Mouse (Mus musculus) liver, embryonic 14.5 days (tissue): ENCODE measurements around the gene Vwf. TPM values are rescaled to one million over a fixed set of nuclear protein-coding genes. Genes with fewer than 3 reads are reported as not detected.

ENCODE experiments used
- ATAC-seq: fragments of 200-750 bp; cut with Nextera tagmentation; 2 replicates; pipeline ENCODE4 v1.8.0; 2017; ENCODE audit warnings: moderate number of reproducible peaks, mild to moderate bottlenecking, moderate library complexity; ENCODE audit not compliant: insufficient read depth
- DNase-seq, 3 experiments: peaks; one replicate each; pipeline ENCODE4 v3.0.0-alpha.2; 2012 to 2013; ENCODE audit warnings: low read depth in 3 of 3, low spot score in 3 of 3
- H3K27ac ChIP-seq: fragments of 300-500 bp; sonication (generic); 2 replicates; pipeline ENCODE4 v1.5.1; 2014; ENCODE audit warnings: moderate library complexity, mild to moderate bottlenecking, control low read depth, inconsistent platforms
- H3K27me3 ChIP-seq: fragments of 300-500 bp; sonication (generic); 2 replicates; pipeline ENCODE4 v1.6.1; 2014; ENCODE audit warnings: mild to moderate bottlenecking, low read length, moderate library complexity; ENCODE audit not compliant: control insufficient read depth, insufficient read depth
- H3K36me3 ChIP-seq: fragments of 300-500 bp; sonication (generic); replicated peaks from 2 replicates; pipeline ENCODE4 v1.6.1; 2014; ENCODE audit warnings: low read depth; ENCODE audit not compliant: control insufficient read depth, insufficient read depth
- H3K4me1 ChIP-seq, 2 experiments: fragments of 200-500 bp in 1 of 2; fragments of 300-500 bp in 1 of 2; sonication (generic) in 1 of 2; replicated peaks; 2 replicates each; pipeline ENCODE4 v1.6.1; 2012 to 2014; ENCODE audit warnings: antibody characterized with exemption in 1 of 2, inconsistent platforms in 1 of 2, low read length in 1 of 2; ENCODE audit not compliant: control insufficient read depth in 2 of 2, insufficient read depth in 2 of 2
- H3K4me2 ChIP-seq: fragments of 300-500 bp; sonication (generic); 2 replicates; pipeline ENCODE4 v1.6.1; 2014; ENCODE audit warnings: low read depth, mild to moderate bottlenecking, control low read depth, moderate library complexity
- H3K4me3 ChIP-seq, 2 experiments: fragments of 200-500 bp in 1 of 2; fragments of 300-500 bp in 1 of 2; sonication (generic) in 1 of 2; 2 replicates each; pipeline ENCODE4 v1.5.1; 2012 to 2014; ENCODE audit warnings: low read depth in 2 of 2, low read length in 2 of 2, mild to moderate bottlenecking in 2 of 2, control low read depth in 1 of 2, inconsistent platforms in 1 of 2, moderate library complexity in 1 of 2; ENCODE audit not compliant: insufficient read depth in 1 of 2
- H3K9ac ChIP-seq: fragments of 300-500 bp; sonication (generic); replicated peaks from 2 replicates; pipeline ENCODE4 v1.6.1; 2014; ENCODE audit warnings: mild to moderate bottlenecking, control low read depth, moderate library complexity
- H3K9me3 ChIP-seq: fragments of 300-500 bp; sonication (generic); 2 replicates; pipeline ENCODE4 v1.6.1; 2016; ENCODE audit warnings: low read length, mixed read lengths; ENCODE audit not compliant: control insufficient read depth
- CTCF ChIP-seq: IDR thresholded peaks from 2 replicates; pipeline ENCODE4 v1.5.1; 2016; ENCODE audit warnings: antibody characterized with exemption, low read depth, control low read depth
- EP300 ChIP-seq: IDR thresholded peaks from 2 replicates; pipeline ENCODE4 v1.6.1; 2016; ENCODE audit warnings: antibody characterized with exemption, low read depth
- WGBS: fragments of 180-500 bp; shearing (Covaris S2); extraction: QIAGEN DNeasy Blood & Tissue Kit; methylation state at CpG from one replicate; pipeline ENCODE4 v1.1.7; 2014; ENCODE audit not compliant: insufficient replicate concordance; 5-methylcytosine and 5-hydroxymethylcytosine counted together
- polyA plus RNA-seq, 2 experiments: library from polyadenylated mRNA; depleted of rRNA in 1 of 2; stranded (reverse) in 1 of 2; unstranded in 1 of 2; fragments of >200 nt; fragmentation: Nextera tagmentation in 1 of 2; extraction: Ambion mirVana in 1 of 2; gene quantifications; 2 replicates each; pipeline versions ENCODE4 v1.2.1 to v1.2.3; 2012 to 2014

Gene Vwf
- polyA plus RNA-seq, 2 experiments, result 9.0 to 11.1 TPM

- Histone ChIP-seq H3K27me3 (no peaks in the 10 kb centered on the region), H3K9me3 (no peaks in the 10 kb centered on the region), H3K27ac (no peak overlapping the region), H3K4me2 (no peak overlapping the region), H3K9ac (no peak overlapping the region), H3K4me3 (no peak overlapping the region), H3K4me1 (peaks cover 0 to 10% of the 10 kb centered on the region in 2 experiments; a peak in 3 of 4 replicates), H3K36me3 (no peaks in the 10 kb centered on the region)
- no peak for DNase-seq
- ATAC-seq, result no peak
- 73% methylated on average over 2 of the region's 2 CpGs for WGBS
- TF ChIP-seq CTCF (no peak), EP300 (no peak)
Observed at GRCm38 (mm10) chr6:125579864-125580263, 33.3 kb downstream of the Vwf start.

GRCm38 (mm10) chr6:125583666-125584065 is 37.1 kb downstream of the Vwf start:
- TF ChIP-seq EP300 (no peak), CTCF (no peak)
- Histone ChIP-seq H3K9me3 (no peaks in the 10 kb centered on the region), H3K4me1 (peaks cover 0 to 9% of the 10 kb centered on the region in 2 experiments; a peak in 3 of 4 replicates), H3K36me3 (no peaks in the 10 kb centered on the region), H3K4me2 (no peak overlapping the region), H3K9ac (no peak overlapping the region), H3K27ac (no peak overlapping the region), H3K4me3 (no peak overlapping the region), H3K27me3 (no peaks in the 10 kb centered on the region)
- DNase-seq (no peak), ATAC-seq (peak; percentile 21; the same call in 1 of the 2 replicates)
- 35% methylated on average over 6 of the region's 6 CpGs for WGBS

GRCm38 (mm10) chr6:125584266-125584665 is 37.7 kb downstream of the Vwf start:
- WGBS, result 82% methylated on average over 15 of the region's 15 CpGs
- no peak overlapping the region for H3K4me3 ChIP-seq
- no peaks in the 10 kb centered on the region for H3K36me3 ChIP-seq
- ATAC-seq, result no peak
- H3K9me3 ChIP-seq, result no peaks in the 10 kb centered on the region
- H3K4me1 ChIP-seq, result peaks cover 0 to 9% of the 10 kb centered on the region in 2 experiments; a peak in 3 of 4 replicates
- TF ChIP-seq CTCF (no peak), EP300 (no peak)
- DNase-seq, result no peak
- no peak overlapping the region for H3K27ac ChIP-seq
- H3K4me2 ChIP-seq, result no peak overlapping the region
- no peaks in the 10 kb centered on the region for H3K27me3 ChIP-seq
- no peak overlapping the region for H3K9ac ChIP-seq

- Histone ChIP-seq H3K9ac (no peak overlapping the region), H3K4me2 (no peak overlapping the region), H3K36me3 (no peaks in the 10 kb centered on the region), H3K27me3 (no peaks in the 10 kb centered on the region), H3K9me3 (no peaks in the 10 kb centered on the region), H3K4me1 (peaks cover 0 to 9% of the 10 kb centered on the region in 2 experiments; a peak in 3 of 4 replicates), H3K27ac (no peak overlapping the region), H3K4me3 (no peak overlapping the region)
- TF ChIP-seq CTCF, result no peak
- TF ChIP-seq EP300, result no peak
- no peak for ATAC-seq
- 70% methylated on average over 3 of the region's 3 CpGs for WGBS
- no peak for DNase-seq
Observed at GRCm38 (mm10) chr6:125585579-125585978, 39.0 kb downstream of the Vwf start.

- no peak for TF ChIP-seq CTCF
- no peak for TF ChIP-seq EP300
- H3K4me3 ChIP-seq, result no peak overlapping the region
- H3K9me3 ChIP-seq, result no peaks in the 10 kb centered on the region
- no peak for ATAC-seq
- WGBS, result 77% methylated on average over 4 of the region's 4 CpGs
- peaks cover 0 to 9% of the 10 kb centered on the region in 2 experiments; a peak in 3 of 4 replicates for H3K4me1 ChIP-seq
- H3K4me2 ChIP-seq, result no peak overlapping the region
- H3K36me3 ChIP-seq, result no peaks in the 10 kb centered on the region
- no peak overlapping the region for H3K9ac ChIP-seq
- no peaks in the 10 kb centered on the region for H3K27me3 ChIP-seq
- H3K27ac ChIP-seq, result no peak overlapping the region
- DNase-seq, result no peak
Observed at GRCm38 (mm10) chr6:125586042-125586566, 39.5 kb downstream of the Vwf start.
